Mouse (Mus musculus) kidney, embryonic 14.5 days (tissue): ENCODE results near the gene Acp5. TPM values are rescaled to one million over a fixed set of nuclear protein-coding genes. Genes with fewer than 3 reads are reported as not detected.

Experiments used
- ATAC-seq: fragments of 200-750 bp; cut with Nextera tagmentation; 2 replicates; pipeline ENCODE4 v1.8.0; 2017; ENCODE audit warnings: moderate number of reproducible peaks, mild to moderate bottlenecking, moderate TSS enrichment, moderate library complexity; ENCODE audit not compliant: low FRiP score, low TSS enrichment
- H3K27ac ChIP-seq: fragments of 300-500 bp; sonication (generic); 2 replicates; pipeline ENCODE4 v1.5.1; 2014; ENCODE audit warnings: low read depth, mild to moderate bottlenecking, low read length, moderate library complexity, mixed read lengths
- H3K27me3 ChIP-seq: fragments of 300-500 bp; sonication (generic); 2 replicates; pipeline ENCODE4 v1.6.1; 2014; ENCODE audit warnings: mild to moderate bottlenecking, low read length; ENCODE audit not compliant: control insufficient read depth, insufficient read depth
- H3K36me3 ChIP-seq: fragments of 300-500 bp; sonication (generic); 2 replicates; pipeline ENCODE4 v1.6.1; 2014; ENCODE audit warnings: low read length, mixed read lengths; ENCODE audit not compliant: control insufficient read depth, insufficient read depth
- H3K4me1 ChIP-seq: fragments of 300-500 bp; sonication (generic); 2 replicates; pipeline ENCODE4 v1.6.1; 2014; ENCODE audit warnings: low read length, mixed read lengths; ENCODE audit not compliant: control insufficient read depth, insufficient read depth
- H3K4me2 ChIP-seq: fragments of 300-500 bp; sonication (generic); replicated peaks from 2 replicates; pipeline ENCODE4 v1.6.1; 2014; ENCODE audit warnings: low read depth, mild to moderate bottlenecking, low read length
- H3K4me3 ChIP-seq: fragments of 300-500 bp; sonication (generic); 2 replicates; pipeline ENCODE4 v1.5.1; 2014; ENCODE audit warnings: mild to moderate bottlenecking, low read length
- H3K9ac ChIP-seq: fragments of 300-500 bp; sonication (generic); 2 replicates; pipeline ENCODE4 v1.6.1; 2014; ENCODE audit warnings: low read depth, mild to moderate bottlenecking, low read length, moderate library complexity
- H3K9me3 ChIP-seq: fragments of 300-500 bp; sonication (generic); 2 replicates; pipeline ENCODE4 v1.6.1; 2016; ENCODE audit warnings: low read length; ENCODE audit not compliant: control insufficient read depth
- WGBS: fragments of 180-500 bp; shearing (Covaris S2); extraction: QIAGEN DNeasy Blood & Tissue Kit; methylation state at CpG from one replicate; pipeline ENCODE4 v1.1.7; 2014; 5-methylcytosine and 5-hydroxymethylcytosine counted together
- polyA plus RNA-seq: library from polyadenylated mRNA; unstranded; fragments of >200 nt; fragmentation: Nextera tagmentation; extraction: Ambion mirVana; gene quantifications from 2 replicates; pipeline ENCODE4 v1.2.1, GENCODE M21; 2014

The Acp5 gene
- 3.3 TPM in 2 replicates for polyA plus RNA-seq

DNA sequence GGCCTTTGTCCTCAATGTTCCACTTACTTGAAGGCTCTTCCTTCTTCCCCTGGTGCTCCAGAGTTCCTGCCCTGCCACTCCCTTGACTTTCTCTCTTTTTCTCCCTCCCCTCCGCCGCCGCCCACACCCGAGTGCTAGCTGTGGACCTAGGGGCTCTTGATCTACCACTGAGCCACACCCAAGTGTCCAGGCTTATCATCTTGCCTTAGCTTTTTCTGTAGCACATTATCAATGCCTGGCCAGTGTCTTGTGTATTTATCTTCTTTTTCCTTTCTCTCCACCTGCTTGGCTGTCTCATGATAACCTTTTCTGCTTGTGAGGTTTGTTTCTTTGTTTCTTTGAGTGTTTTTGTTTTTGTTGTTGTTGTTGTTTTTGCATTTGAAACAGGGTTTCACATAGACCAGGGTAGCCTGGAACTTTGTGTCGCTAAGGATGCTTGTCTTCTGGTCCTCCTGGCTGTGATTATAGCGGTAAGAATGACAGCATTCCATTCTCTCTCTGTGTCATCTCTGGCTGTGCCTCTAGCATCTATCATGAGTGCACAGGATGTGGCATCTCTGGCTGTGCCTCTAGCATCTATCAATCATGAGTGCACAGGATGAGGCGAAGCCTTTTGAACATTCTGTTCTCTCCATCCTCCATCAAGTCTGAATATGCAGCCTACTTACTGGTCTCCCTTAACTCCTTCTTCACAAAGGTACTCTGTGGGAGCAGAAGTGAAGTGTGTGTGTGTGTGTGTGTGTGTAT, at the start of gene Acp5:
Acp5 (minus strand) TSS at position 68 of the 747 bp plus-strand sequence.
- H3K27ac ChIP-seq, result no peak within 1 kb of the TSS
- no peak within 1 kb of the TSS for H3K4me3 ChIP-seq
- H3K27me3 ChIP-seq, result no peaks in the 10 kb centered on the region; the same call in 1 of the 2 replicates
- no peaks in the 10 kb centered on the region for H3K36me3 ChIP-seq
- ATAC-seq, result no peak
- no peak within 1 kb of the TSS for H3K4me2 ChIP-seq
- H3K4me1 ChIP-seq, result peaks cover 11% of the 10 kb centered on the region
- 73% methylated on average over 7 of the region's 7 CpGs for WGBS
- H3K9ac ChIP-seq, result no peak within 1 kb of the TSS
- H3K9me3 ChIP-seq, result no peaks in the 10 kb centered on the region

- H3K27ac ChIP-seq, result no peak overlapping the region
- ATAC-seq, result no peak
- no peak overlapping the region for H3K4me3 ChIP-seq
- peaks cover 4% of the 10 kb centered on the region; the same call in 1 of the 2 replicates for H3K9me3 ChIP-seq
- no peak overlapping the region for H3K4me2 ChIP-seq
- no peak overlapping the region for H3K9ac ChIP-seq
- H3K27me3 ChIP-seq, result no peaks in the 10 kb centered on the region
- no peaks in the 10 kb centered on the region for H3K4me1 ChIP-seq
- no peaks in the 10 kb centered on the region for H3K36me3 ChIP-seq
- 83% methylated on average over 4 of the region's 4 CpGs for WGBS
Observed at GRCm38 (mm10) chr9:22172318-22172717, 36.8 kb upstream of the Acp5 start.

- no peak for ATAC-seq
- no peak overlapping the region for H3K4me3 ChIP-seq
- WGBS, result 93% methylated on average over 11 of the region's 11 CpGs
Observed at GRCm38 (mm10) chr9:22169327-22169726, 33.8 kb upstream of the Acp5 start.

DNA sequence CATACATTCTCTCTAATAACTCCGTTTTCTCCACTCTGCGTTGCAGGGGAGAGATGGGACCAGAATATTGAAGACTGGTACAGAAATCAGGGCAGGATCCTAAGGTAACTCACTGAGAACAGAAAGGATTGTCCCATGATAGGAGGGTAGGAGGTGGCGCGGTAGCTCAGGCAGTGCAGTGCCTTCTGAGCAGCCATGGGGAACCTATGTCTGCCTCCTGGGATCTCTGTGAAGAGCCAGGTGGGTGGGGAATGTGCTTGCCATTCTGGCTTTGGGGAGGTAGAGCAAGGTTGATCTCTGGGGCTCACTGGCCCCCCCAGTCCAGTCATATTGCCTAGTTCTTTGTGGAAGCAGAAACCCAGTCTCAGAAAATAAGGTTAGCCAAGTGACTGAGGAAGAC, 32.2 kb upstream of the Acp5 start:
- no peak for ATAC-seq
- no peak overlapping the region for H3K4me3 ChIP-seq
- no peaks in the 10 kb centered on the region for H3K36me3 ChIP-seq
- H3K27me3 ChIP-seq, result no peaks in the 10 kb centered on the region
- peaks cover 4% of the 10 kb centered on the region; the same call in 1 of the 2 replicates for H3K9me3 ChIP-seq
- 98% methylated on average over 4 of the region's 4 CpGs for WGBS
- H3K4me2 ChIP-seq, result no peak overlapping the region
- no peak overlapping the region for H3K9ac ChIP-seq
- no peaks in the 10 kb centered on the region for H3K4me1 ChIP-seq
- no peak overlapping the region for H3K27ac ChIP-seq

More at GRCm38 (mm10) chr9:22169327-22169726, 33.8 kb upstream of the Acp5 start:
- Histone ChIP-seq H3K27me3 (no peaks in the 10 kb centered on the region), H3K27ac (no peak overlapping the region), H3K36me3 (no peaks in the 10 kb centered on the region), H3K4me2 (no peak overlapping the region), H3K4me1 (no peaks in the 10 kb centered on the region), H3K9me3 (peaks cover 4% of the 10 kb centered on the region; the same call in 1 of the 2 replicates), H3K9ac (no peak overlapping the region)

DNA sequence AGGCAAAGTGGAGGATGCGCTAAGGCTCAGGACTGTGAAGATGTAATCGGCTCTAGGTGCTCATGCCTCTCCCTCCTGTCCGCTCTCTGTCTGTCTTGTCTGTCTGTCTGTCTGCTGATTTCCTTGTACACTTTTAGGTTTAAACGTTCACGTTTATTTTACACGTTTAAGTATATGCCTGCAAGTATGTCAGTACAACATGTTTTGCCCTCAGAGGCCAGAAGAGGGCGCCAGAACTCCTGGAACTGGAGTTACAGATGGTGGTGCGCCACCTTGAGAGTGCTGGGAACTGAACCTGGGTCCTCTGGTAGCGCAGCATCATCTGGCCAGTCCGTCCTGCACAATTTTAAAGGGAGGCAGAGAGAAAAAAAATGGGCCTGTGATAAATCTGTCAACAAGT, 31.2 kb upstream of the Acp5 start:
- Histone ChIP-seq H3K27ac (no peak overlapping the region), H3K36me3 (no peaks in the 10 kb centered on the region), H3K27me3 (no peaks in the 10 kb centered on the region), H3K4me2 (no peak overlapping the region), H3K4me1 (no peaks in the 10 kb centered on the region; the same call in 1 of the 2 replicates), H3K9ac (no peak overlapping the region), H3K4me3 (no peak overlapping the region), H3K9me3 (peaks cover 4% of the 10 kb centered on the region; the same call in 1 of the 2 replicates)
- ATAC-seq, result no peak
- 87% methylated on average over 10 of the region's 10 CpGs for WGBS

- no peaks in the 10 kb centered on the region for H3K27me3 ChIP-seq
- no peak overlapping the region for H3K9ac ChIP-seq
- H3K36me3 ChIP-seq, result no peaks in the 10 kb centered on the region
- WGBS, result 52% methylated on average over 6 of the region's 6 CpGs
- no peak for ATAC-seq
- H3K27ac ChIP-seq, result no peak overlapping the region
- H3K9me3 ChIP-seq, result peaks cover 4% of the 10 kb centered on the region; the same call in 1 of the 2 replicates
- no peaks in the 10 kb centered on the region; the same call in 1 of the 2 replicates for H3K4me1 ChIP-seq
- no peak overlapping the region for H3K4me2 ChIP-seq
- H3K4me3 ChIP-seq, result no peak overlapping the region
Observed at GRCm38 (mm10) chr9:22165964-22166363, 30.5 kb upstream of the Acp5 start.

GRCm38 (mm10) chr9:22164711-22165668, 29.5 kb upstream of the Acp5 start:
- Histone ChIP-seq H3K4me1 (no peaks in the 10 kb centered on the region; the same call in 1 of the 2 replicates), H3K4me2 (peak overlapping the region; percentile 99), H3K27me3 (no peaks in the 10 kb centered on the region), H3K4me3 (peak overlapping the region; percentile 63), H3K36me3 (no peaks in the 10 kb centered on the region), H3K9ac (peak overlapping the region; percentile 59), H3K9me3 (peaks cover 4% of the 10 kb centered on the region; the same call in 1 of the 2 replicates), H3K27ac (no peak overlapping the region)
- 2% methylated on average over 51 of the region's 54 CpGs for WGBS
- ATAC-seq, result peak; percentile 68; the same call in 1 of the 2 replicates

DNA sequence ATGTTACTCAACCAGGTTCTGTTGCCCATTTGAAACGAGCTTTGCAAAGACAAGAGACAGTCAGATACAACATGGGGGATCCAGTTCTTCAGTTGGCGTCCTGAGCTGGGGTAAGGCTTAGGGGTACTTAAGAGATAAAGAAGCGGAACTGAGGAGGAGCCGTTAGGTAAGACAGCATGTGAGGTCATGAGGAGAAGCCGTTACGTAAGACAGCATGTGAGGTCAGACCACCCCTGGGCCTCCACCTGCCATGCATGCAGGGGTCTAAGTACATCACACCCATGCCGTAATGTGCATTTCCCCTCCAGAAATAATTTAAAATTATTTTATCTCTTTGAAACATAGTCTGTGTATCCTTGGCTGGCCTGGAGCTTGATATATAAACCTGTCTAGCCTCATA, 27.4 kb upstream of the Acp5 start:
- no peak overlapping the region for H3K4me2 ChIP-seq
- no peaks in the 10 kb centered on the region; the same call in 1 of the 2 replicates for H3K4me1 ChIP-seq
- no peak for ATAC-seq
- H3K9me3 ChIP-seq, result peaks cover 4% of the 10 kb centered on the region; the same call in 1 of the 2 replicates
- no peak overlapping the region for H3K9ac ChIP-seq
- H3K4me3 ChIP-seq, result no peak overlapping the region
- H3K36me3 ChIP-seq, result no peaks in the 10 kb centered on the region
- H3K27me3 ChIP-seq, result no peaks in the 10 kb centered on the region
- 88% methylated on average over 7 of the region's 7 CpGs for WGBS
- no peak overlapping the region for H3K27ac ChIP-seq
